Mouse (Mus musculus): ENCODE results near the gene Aspa.

GRCm38 (mm10) chr11:73326485-73326886, 2.9 kb downstream of the Aspa start:
- no peak for TF ChIP-seq GATA1 (IDR thresholded peaks at IDR 0.05; ENCODE audit: low read length)
- TF ChIP-seq TAL1 (IDR thresholded peaks at IDR 0.05; ENCODE audit: low read length) = no peak
